Mouse (Mus musculus) retina, postnatal 1 day (tissue): ENCODE data around the gene Rad51b.

Source experiments
- DNase-seq: peaks from one replicate; pipeline ENCODE4 v3.0.0-alpha.2; 2012

The Rad51b gene

DNA sequence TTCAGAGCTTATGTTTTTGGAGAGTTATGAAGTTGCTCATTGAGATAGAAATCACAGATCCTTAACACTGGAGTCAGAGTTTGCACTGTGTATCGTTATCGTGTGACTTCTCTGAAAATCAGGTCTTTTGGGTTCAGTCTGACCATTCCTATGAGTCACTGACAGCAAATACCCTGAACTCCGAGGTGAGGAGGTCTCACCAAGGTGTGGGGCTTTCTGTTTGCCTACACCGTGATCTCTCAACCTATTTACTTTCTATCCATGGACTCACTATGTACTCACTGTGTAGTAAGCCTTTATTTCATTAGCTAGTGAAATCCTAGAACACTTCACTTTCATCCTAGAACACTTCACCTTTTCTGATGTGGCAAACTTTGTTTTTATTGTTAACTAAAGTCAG lies 34.6 kb downstream of the Rad51b start:
- no peak for DNase-seq

DNA sequence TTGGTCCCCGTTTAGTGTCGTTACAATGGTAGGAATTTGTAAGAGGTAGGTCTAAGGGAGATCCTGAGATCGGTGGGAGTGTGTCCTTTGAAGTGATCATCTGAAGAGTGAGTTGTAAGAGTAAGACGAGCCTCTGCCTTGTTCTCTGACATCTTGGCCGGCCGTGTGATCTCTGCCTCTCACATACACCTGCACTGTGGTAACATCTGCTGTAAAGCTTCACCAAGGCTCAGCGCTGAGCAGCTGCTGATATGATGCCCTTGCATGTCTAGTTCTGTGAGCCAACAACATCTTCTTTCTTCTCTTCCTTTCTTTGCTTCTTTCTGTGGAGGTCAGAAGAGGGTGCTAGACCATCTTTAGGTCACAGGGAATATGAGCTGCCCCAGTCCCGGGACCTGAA lies 41.7 kb downstream of the Rad51b start:
- no peak for DNase-seq

DNA sequence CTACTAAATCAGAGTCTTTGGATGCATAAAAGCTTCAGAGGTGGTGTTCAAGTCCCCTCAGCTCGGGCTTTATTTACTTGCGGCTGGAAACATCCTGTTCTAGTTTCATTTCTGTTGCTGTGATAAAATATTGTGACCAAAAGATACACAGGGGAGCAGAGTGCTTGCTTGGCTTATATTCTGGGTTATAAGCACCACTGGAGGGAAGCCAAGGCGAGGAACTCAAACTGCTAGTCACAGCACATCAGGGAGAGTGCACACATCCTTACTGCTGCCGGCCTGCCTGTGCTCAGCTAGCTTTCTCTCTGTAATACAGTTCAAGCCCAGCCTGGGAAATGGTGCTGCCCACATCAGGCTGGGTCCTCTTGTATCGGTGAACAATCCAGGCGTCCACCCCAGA lies 43.4 kb downstream of the Rad51b start:
- DNase-seq, result no peak

DNA sequence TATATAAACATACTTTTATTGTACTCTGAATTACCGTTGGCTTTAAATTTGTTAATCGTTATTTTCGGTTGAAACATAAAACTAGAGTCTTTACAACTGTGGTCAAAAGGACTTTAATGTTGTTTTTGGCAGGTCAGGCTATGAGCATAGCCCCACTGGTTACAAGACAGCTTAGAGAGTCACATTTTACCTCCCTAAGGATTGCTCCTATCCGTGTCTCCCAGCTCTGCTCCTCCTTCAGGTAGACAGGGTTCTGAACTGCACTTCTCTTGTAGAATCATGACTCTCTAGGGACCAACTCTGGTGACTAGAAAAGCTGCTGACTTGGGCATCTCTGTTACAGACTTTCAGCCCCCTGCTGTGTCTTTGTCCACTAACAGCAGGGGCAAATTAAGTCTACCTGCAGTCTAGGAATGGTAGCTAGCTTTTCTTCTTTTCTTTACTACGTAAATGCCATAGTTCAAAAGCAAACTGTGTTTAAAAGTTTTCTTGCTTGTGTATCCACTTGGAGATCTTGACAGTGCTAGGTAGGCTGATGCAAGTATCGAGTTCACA lies 44.3 kb downstream of the Rad51b start:
- DNase-seq, result no peak

DNA sequence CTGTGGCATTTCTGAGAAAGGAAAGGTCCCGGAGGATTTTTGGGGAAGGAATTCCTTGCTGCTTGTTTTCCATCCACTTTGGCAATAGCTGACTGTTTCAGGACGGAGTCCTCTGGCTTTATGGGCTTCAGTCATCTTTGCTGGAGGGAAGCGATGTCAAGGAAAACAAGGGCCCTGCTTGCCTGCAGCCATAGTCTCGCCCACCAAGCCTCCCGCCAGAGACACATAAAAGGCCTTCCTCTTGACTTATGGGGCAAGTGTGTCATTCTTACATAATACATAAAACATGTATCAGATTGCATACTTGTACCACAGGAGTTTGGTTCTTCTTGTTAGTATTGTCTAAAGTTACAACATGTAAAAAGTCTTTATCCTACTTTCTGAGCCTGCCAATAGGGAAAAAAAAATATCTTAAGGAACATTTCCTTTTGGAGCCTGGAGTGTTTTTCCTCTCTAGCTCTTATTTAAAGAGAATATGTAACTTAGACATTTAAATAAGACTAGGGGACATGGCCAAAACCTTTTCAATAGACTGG lies 49.2 kb downstream of the Rad51b start:
- no peak for DNase-seq

DNA sequence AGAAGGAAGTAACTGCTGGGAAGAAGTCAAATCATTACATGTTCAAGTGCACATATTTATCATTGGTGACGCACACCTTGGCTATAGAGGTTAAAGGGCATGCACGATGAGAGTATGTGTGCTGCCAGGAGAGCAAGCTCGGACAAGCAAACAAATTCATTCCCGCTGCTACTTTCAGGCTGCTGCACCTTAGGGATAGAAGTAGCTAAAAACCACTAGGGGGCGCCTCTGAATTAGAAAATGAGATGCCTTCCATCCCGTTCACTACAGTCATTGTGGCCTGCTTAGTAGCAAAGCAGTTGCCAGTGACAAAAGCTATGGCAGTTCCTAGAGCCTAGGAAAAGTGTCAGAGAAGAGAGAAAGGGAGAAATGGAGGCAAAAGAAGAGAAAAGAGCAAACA lies 50.6 kb downstream of the Rad51b start:
- peak; percentile 88 for DNase-seq

DNA sequence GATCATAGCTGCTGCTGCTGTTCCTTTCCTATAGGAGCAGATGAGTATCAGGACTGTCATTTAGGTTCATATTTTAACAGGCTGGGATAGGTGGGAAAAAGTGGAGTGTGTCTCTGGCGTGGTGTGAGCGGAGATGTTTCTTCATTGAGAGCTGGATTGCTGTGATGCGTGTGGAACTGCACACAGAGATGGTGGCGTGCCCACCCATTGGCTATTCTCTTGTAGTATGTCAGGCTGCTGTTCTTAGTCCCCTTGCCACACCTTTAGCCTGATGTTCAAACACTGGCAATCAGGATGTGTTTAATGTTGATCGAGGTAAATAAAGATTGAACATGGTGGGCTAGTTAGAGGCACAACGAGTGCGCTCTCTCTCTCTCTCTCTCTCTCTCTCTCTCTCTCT lies 54.4 kb downstream of the Rad51b start:
- DNase-seq, result no peak

DNA sequence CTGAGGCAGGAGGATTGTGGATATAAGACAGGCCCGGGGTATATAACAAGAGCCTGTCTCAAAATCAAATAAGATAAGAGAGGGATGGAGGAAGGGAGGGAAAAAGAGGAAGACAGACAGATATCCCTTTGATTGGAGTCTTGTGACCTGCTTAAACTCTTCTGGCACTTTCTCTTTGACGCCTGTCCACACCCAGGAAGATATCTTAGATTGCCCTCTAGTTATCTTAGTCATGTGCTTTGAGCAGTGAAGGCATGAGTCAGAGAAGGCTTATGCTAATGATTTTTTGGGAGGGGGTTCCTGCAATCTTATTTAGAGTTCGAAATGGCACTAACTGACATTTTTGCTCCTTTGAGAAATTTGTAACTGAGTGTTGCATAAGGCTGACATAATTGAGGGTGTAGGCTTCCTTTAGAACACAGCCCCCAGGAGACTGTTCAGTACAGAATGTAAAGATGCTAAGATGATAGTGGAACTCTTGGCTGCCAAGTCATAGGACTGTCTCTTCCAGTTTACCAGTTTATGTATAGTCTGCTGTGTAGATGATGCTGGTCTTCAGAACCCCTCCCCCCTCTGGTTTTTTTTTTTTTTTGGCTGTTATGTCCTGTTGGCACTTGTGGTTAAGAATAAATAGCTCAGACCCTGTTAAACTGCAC lies 55.1 kb downstream of the Rad51b start:
- DNase-seq, result no peak

DNA sequence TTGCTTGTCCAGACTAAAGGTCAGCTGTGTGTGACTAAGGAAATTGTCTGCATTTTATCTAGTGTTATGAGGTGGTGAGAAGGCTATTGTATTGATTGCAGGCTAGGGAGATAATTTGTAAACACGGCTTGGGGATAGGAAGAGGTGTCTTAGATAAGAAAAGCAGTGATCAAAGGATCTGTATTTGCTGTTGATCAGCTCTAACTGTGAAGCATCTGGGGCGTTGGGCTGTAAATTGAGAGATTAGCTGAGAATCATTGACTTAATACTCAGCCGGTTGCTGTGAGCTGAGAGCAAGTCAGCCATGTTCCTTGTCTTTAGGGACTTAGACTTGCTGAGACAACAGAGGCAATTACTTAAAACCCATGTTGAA lies 55.6 kb downstream of the Rad51b start:
- peak; percentile 53 for DNase-seq

DNA sequence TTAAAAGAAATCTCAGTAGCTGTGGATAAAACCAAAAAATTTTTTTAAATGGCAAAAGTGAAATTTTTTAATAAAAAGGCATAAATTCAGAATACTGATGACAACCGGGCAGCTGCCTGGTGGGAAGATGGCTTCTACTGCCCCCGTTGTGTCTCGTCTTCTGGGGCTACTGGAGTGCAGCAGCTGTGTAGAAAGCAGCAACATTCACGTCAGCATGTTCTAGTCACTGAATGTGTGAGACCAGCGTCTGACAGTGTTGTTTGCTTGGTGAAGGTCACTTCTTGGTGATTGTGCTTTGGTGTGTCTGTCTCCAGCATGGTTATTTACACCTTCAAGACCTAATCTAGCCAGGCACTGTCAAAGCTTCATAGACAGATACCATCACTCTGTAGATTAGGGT lies 56.3 kb downstream of the Rad51b start:
- DNase-seq, result no peak

DNA sequence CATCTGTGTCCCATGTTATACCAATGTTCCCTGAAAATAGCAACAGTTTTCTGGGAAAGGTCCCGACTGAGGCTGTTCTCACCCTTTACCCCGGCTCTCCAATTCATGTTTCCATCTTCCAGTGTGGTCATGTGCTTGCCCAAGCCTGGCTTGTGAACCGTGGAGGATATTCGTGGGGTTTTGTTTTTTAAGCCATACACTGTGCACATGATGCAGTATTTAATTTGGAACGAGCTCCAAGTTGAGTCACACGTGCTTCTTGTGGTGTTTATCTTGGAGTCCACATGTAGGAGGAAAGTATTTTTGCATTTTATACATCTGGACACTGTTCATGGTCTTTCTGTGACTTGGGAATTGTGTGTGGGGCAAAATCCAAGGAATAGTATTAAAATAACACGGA lies 57.5 kb downstream of the Rad51b start:
- no peak for DNase-seq

DNA sequence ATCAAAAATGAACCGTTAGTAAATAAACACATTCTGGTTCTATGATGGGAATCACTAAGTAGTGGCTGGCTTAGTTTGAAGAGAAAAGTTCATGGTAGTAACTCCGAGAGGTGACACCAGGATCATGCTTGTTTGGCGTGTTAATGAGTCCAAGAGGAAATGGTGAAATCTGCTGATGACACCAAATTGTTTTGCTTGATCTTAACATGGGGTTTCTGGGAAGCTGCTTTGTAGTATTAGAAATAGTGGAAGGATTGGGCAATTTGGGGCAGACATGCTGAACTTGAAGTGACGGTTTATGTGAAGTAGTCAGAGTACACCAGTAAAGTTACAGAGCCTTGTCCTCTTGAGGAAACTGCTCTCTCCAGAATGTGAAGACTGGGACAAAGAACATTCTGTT lies 59.1 kb downstream of the Rad51b start:
- no peak for DNase-seq

DNA sequence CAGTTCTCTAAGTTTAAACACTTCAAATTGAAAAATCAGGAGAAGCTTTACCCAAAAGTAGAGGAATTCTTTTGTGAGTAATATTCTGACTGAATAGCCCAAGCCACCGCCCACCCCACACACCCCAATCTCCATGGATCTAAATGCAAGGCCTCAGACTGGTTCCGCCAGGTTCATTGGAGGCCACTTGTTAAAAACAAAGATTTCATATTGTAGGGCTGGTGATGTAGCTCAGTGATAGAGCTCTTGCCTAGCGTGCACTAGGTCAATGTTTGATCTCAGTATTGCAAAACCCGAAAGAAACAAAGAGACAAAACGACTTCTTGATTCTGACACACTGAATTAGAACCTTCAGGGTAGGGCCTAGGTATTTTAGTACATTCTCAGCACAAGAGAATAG lies 60.5 kb downstream of the Rad51b start:
- DNase-seq, result no peak

DNA sequence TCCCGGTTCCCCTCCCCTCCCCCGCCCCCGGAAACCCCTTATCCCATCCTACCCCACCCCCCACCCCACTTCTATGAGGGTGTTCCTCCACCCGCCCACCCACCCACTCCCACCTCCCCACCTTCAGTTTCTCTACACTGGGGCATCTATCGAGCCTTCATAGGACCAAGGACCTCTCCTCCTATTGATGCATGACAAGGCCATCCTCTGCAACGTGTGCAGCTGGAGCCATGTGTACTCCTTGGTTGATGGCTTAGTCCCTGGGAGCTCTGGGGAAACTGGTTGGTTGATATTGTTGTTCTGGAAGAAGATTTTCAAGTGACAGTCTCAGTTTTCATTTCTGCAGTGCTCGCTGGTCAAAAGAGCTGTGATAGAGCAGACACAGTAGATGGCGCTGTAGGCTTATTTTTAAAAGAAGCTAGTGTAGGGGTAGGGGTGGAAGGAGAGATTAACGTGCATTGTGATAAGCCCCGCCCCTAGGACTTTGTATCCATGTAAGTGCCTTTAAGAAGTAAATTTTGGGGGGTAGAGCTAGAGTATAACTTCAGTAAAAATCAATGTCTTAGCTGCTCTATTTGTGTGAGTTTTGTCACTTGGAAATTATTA lies 61.6 kb downstream of the Rad51b start:
- DNase-seq, result peak; percentile 90

DNA sequence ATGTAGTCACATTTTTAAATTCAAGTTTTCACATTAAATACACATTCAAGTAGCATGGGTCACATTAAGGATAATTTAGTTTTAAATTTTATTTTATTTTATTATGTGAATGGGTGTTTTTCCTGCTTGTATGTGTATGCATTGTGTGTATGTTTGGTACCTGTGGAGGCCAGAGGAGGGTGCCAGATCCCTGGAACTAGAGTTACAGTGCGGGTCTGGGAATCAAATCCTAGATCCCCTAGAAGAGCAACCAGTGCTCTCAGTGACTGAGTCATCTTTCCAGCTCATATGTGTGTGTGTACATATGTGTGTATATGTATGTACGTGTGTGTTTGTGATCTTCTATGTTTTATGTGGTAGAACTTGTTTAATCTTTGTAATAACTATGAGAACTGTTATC lies 62.3 kb downstream of the Rad51b start:
- DNase-seq, result peak; percentile 36

DNA sequence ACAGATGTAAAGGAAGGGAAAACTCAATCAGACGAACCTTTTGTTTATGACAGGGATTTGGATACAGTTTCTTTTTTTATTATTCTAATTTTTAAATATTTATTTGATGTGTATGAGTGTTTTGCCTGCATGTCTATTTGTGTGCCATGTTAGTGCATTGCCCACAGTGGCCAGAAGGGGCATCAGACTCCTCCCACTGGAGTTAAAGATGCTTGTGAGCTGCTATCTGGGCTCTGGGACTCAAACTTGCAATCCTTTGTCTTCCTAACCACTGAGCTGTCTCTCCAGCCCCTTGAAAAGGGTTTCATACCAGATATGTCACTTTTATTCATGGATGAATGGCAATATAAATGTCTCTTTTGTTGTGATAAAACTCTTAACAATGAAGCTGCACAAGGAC lies 65.1 kb downstream of the Rad51b start:
- peak; percentile 69 for DNase-seq

DNA sequence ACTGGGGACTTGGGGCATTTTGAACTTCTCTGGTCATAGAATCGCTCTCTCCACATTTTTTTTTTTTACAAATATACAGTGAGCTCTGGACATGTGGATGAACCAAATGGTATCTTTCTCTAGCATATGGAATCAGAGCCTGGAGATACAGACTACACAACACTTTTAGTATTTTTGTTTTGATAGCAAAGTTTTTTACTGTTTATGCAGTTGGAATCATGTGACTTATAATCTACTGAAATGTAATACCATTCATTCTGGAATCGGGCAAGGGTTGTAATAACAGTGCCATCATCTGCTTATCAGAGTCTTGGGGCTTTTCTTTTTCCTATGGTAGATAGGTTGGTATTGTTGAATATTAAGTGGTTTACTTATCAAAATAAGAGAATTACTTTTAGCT lies 67.2 kb downstream of the Rad51b start:
- DNase-seq, result no peak

DNA sequence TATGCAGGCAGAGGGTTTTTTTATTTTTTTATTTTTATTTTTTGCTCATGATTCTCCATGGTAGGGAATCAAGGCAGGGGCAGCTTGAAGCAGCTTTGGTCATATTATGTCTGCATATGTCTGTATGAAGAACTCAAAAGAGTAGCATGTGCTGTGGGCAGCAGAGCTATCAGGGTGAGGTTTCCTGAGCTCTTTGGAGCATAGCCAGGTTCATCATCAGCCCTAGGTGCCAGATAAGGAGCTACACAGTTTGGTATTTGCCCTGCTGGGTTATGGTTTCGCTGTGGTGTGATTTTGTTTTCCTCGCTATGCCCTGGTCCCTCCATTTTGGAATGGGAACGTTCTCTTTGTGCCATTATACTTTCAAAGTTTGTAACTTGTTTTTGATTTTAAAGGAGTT lies 71.7 kb downstream of the Rad51b start:
- no peak for DNase-seq

DNA sequence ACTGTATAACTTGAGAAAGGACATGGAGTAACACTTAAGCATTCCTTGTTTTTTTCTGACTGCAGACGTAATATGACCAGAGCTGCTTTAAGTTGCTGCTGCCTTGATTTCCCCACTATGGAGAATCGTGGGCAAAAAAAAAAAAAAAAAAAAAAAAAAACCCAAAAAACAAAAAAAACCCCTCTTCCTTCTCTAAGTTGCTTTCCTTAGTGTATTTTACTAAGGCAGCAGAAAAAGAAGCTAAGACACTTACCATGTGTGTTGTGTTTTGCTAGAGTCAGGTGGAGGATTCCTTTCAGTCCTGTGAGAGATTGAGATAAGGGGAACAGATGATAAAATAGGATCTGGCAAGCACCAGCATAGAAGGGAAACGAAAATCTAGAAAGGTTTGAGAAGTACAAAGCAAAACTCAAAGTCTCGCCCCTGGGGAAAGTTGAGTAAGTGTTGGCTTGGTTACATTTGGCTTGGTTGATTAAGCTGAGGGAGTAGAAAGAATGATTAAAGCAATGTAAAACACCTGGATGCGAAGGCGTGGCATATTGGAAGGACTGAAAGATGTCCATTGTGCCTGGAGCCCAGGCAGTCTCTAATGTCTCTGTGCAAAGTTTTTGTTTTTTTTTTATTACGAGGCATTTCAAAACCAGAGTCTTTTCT lies 72.6 kb downstream of the Rad51b start:
- no peak for DNase-seq

DNA sequence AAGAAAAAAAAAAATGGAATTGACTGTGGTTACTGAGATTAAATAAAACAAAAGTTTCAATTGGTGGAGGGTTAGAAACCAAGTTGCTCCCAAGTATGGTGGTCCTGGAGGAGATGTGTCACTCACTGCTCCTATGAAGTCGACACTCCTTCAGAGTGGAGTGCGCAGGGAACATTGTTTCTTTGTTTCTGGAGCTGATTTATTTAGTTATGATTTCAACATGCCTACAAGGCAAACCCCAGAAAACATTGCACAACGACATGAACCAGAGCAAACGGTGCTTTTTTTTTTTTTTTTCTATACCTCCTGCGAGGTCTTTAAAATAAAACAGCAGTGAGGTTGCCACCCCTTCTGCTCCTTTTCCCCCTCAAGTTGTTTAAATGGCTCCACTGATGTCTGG lies 75.6 kb downstream of the Rad51b start:
- DNase-seq, result no peak

DNA sequence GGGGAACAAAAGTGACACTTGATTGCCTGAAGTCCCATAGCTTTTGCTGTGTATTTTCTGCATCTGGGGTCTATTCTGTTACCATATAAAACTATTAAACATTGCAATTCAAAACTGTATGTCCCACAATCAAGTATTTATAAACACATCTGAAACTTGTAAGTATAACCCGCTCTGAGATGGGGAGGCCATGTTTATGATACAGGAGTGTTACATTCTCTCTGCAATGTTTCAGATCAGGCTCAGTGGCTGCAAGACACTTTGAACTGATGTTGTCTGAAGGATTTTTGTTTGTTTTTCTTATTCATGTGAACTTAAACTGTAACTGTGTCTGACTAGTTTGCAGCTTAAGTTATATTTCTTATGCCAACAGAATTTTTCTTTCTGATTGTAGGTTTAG lies 80.3 kb downstream of the Rad51b start:
- DNase-seq, result no peak

DNA sequence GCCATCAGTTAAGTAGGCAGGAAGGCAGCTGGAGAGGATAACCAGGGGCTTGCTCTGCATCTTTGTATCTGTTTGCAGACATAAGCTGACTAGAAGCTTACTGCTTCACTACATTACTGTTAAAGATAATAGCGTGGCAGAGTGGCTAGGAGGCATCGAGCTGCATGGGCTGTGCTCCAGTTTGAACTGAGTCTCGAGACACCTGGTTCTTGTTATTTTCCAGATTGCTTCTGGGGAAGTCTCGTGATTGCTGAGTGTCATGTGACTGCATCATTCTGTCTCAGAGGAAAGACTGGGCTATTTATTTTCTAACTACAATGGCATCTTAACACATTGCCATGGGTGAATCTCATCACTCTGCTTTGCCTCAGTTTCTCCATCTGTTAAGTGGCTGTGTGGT lies 80.8 kb downstream of the Rad51b start:
- DNase-seq, result no peak

DNA sequence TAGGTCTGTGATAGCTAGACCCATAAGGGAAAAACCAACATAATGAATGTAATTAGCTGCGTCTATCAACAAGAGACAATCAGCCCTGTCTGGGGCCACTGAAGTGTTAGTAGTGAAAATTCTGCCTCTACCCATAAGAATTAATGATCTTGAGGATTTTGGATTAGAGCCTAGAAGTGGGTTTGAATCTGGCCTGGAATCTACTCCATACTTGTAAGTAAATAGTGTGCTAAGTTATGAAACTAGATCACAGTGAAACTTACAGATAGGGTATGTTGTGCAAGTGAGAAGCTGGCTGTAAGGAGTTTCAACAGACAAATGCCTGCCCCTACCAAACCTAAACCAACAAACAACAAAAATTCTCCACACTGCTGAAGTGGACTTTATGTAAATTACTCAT lies 83.1 kb downstream of the Rad51b start:
- no peak for DNase-seq

DNA sequence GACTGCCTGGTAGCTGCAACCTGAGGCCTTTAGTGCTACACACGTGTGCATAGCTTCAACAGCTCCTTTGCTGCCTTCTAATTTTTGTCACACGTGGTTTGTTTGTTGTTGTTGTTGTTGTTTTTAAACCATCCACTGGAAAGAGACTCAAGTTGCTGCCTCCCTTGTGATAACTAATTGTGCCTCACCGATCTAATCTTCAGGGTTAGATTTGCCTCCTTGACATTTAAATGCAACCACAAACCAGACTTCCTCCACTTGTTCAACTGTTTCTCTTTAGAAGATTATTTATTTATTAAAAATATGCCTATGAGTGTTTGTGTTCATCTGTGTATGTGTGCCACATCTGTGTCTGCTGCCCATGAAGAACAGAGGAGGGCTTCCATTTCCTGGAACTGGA lies 84.4 kb downstream of the Rad51b start:
- DNase-seq, result no peak
